Mouse (Mus musculus): ENCODE results near the gene Gpr137b. TPM values are rescaled to one million over a fixed set of nuclear protein-coding genes. Genes with fewer than 3 reads are reported as not detected.
"Not testable (repeated sequence)": the region's sequence is repeated elsewhere in the genome, so short reads cannot be mapped to it uniquely, and the experiment has no call there.

Gpr137b gene
- 2.8 and 5.2 TPM in 2 replicates for polyA plus RNA-seq (2015; fragmentation: Nextera tagmentation; extraction: Ambion mirVana)

- Histone ChIP-seq H3K4me3 (ENCODE audit: low read depth, low read length) (peak within 1 kb of the TSS; percentile 34), H3K4me2 (ENCODE audit: low read depth, low read length) (peak within 1 kb of the TSS; percentile 39)
- not testable (repeated sequence) for H3K9ac ChIP-seq (ENCODE audit: low read depth, low read length); H3K36me3 ChIP-seq (ENCODE audit: control insufficient read depth, insufficient read depth); H3K27ac ChIP-seq (ENCODE audit: low read length); H3K4me1 ChIP-seq (ENCODE audit: control insufficient read depth, low read depth, low read length); H3K27me3 ChIP-seq (ENCODE audit: control insufficient read depth, insufficient read depth, low read depth, low read length); H3K9me3 ChIP-seq (replicated peaks; ENCODE audit: control insufficient read depth, low read length)
- peak; percentile 82 for ATAC-seq (ENCODE audit: low read depth)
- WGBS (ENCODE audit: insufficient replicate concordance): under 1% methylated on average over 33 of the region's 78 CpGs
Observed at GRCm38 (mm10) chr13:13393228-13394095, at the start of gene Gpr137b. Gene Gpr137b (minus strand): TSS chr13:13394014.

- H3K9ac ChIP-seq (ENCODE audit: low read depth, low read length); H3K9me3 ChIP-seq (replicated peaks; ENCODE audit: control insufficient read depth, low read length); H3K4me3 ChIP-seq (ENCODE audit: low read depth, low read length); H3K27me3 ChIP-seq (ENCODE audit: control insufficient read depth, insufficient read depth, low read depth, low read length); H3K4me1 ChIP-seq (ENCODE audit: control insufficient read depth, low read depth, low read length); H3K36me3 ChIP-seq (ENCODE audit: control insufficient read depth, insufficient read depth); H3K4me2 ChIP-seq (ENCODE audit: low read depth, low read length); H3K27ac ChIP-seq (ENCODE audit: low read length): not testable (repeated sequence)
- peak; percentile 74 for ATAC-seq (ENCODE audit: low read depth)
- 3% methylated on average over 14 of the region's 28 CpGs for WGBS (ENCODE audit: insufficient replicate concordance)
Observed at GRCm38 (mm10) chr13:13438112-13438953, 44.5 kb upstream of the Gpr137b start.

- H3K4me3 ChIP-seq (ENCODE audit: low read depth, low read length): peak within 1 kb of the TSS; percentile 15; the same call in 1 of the 2 replicates
- not testable (repeated sequence) for H3K4me1 ChIP-seq (ENCODE audit: control insufficient read depth, low read depth, low read length); H3K9ac ChIP-seq (ENCODE audit: low read depth, low read length); H3K36me3 ChIP-seq (ENCODE audit: control insufficient read depth, insufficient read depth); H3K4me2 ChIP-seq (ENCODE audit: low read depth, low read length); H3K9me3 ChIP-seq (replicated peaks; ENCODE audit: control insufficient read depth, low read length); H3K27me3 ChIP-seq (ENCODE audit: control insufficient read depth, insufficient read depth, low read depth, low read length); H3K27ac ChIP-seq (ENCODE audit: low read length)
- WGBS (ENCODE audit: insufficient replicate concordance): 2% methylated on average over 21 of the region's 39 CpGs
- ATAC-seq (ENCODE audit: low read depth): peak; percentile 74
Observed at GRCm38 (mm10) chr13:13437460-13438015, 43.7 kb upstream of the Gpr137b start, which contains the start of gene Nid1. Gene Nid1 (plus strand): TSS chr13:13437551.

GRCm38 (mm10) chr13:13436161-13436560, 42.3 kb upstream of the Gpr137b start:
- WGBS (ENCODE audit: insufficient replicate concordance): 44% methylated on average over 2 of the region's 7 CpGs
- H3K9me3 ChIP-seq (replicated peaks; ENCODE audit: control insufficient read depth, low read length); ATAC-seq (ENCODE audit: low read depth); H3K36me3 ChIP-seq (ENCODE audit: control insufficient read depth, insufficient read depth); H3K4me1 ChIP-seq (ENCODE audit: control insufficient read depth, low read depth, low read length); H3K27ac ChIP-seq (ENCODE audit: low read length); H3K4me3 ChIP-seq (ENCODE audit: low read depth, low read length); H3K9ac ChIP-seq (ENCODE audit: low read depth, low read length); H3K4me2 ChIP-seq (ENCODE audit: low read depth, low read length); H3K27me3 ChIP-seq (ENCODE audit: control insufficient read depth, insufficient read depth, low read depth, low read length): not testable (repeated sequence)

GRCm38 (mm10) chr13:13423301-13423700, 29.5 kb upstream of the Gpr137b start:
- H3K9ac ChIP-seq (ENCODE audit: low read depth, low read length); H3K4me2 ChIP-seq (ENCODE audit: low read depth, low read length); H3K36me3 ChIP-seq (ENCODE audit: control insufficient read depth, insufficient read depth); H3K27me3 ChIP-seq (ENCODE audit: control insufficient read depth, insufficient read depth, low read depth, low read length); H3K27ac ChIP-seq (ENCODE audit: low read length); ATAC-seq (ENCODE audit: low read depth); H3K4me1 ChIP-seq (ENCODE audit: control insufficient read depth, low read depth, low read length); H3K9me3 ChIP-seq (replicated peaks; ENCODE audit: control insufficient read depth, low read length); H3K4me3 ChIP-seq (ENCODE audit: low read depth, low read length): not testable (repeated sequence)
- 0% methylated on average over 1 of the region's 5 CpGs for WGBS (ENCODE audit: insufficient replicate concordance)

GRCm38 (mm10) chr13:13418859-13419258, 25.0 kb upstream of the Gpr137b start:
- not testable (repeated sequence) for H3K4me3 ChIP-seq (ENCODE audit: low read depth, low read length); H3K9me3 ChIP-seq (replicated peaks; ENCODE audit: control insufficient read depth, low read length); H3K27me3 ChIP-seq (ENCODE audit: control insufficient read depth, insufficient read depth, low read depth, low read length); H3K36me3 ChIP-seq (ENCODE audit: control insufficient read depth, insufficient read depth); H3K9ac ChIP-seq (ENCODE audit: low read depth, low read length); H3K4me2 ChIP-seq (ENCODE audit: low read depth, low read length); H3K4me1 ChIP-seq (ENCODE audit: control insufficient read depth, low read depth, low read length); H3K27ac ChIP-seq (ENCODE audit: low read length); ATAC-seq (ENCODE audit: low read depth)
- 82% methylated on average over 6 of the region's 12 CpGs for WGBS (ENCODE audit: insufficient replicate concordance)

- H3K9ac ChIP-seq (ENCODE audit: low read depth, low read length); ATAC-seq (ENCODE audit: low read depth); H3K36me3 ChIP-seq (ENCODE audit: control insufficient read depth, insufficient read depth); H3K27me3 ChIP-seq (ENCODE audit: control insufficient read depth, insufficient read depth, low read depth, low read length); H3K4me1 ChIP-seq (ENCODE audit: control insufficient read depth, low read depth, low read length); H3K4me3 ChIP-seq (ENCODE audit: low read depth, low read length); H3K27ac ChIP-seq (ENCODE audit: low read length); H3K4me2 ChIP-seq (ENCODE audit: low read depth, low read length); H3K9me3 ChIP-seq (replicated peaks; ENCODE audit: control insufficient read depth, low read length): not testable (repeated sequence)
- 57% methylated on average over 1 of the region's 4 CpGs for WGBS (ENCODE audit: insufficient replicate concordance)
Observed at GRCm38 (mm10) chr13:13416007-13416337, 22.2 kb upstream of the Gpr137b start.

- H3K27me3 ChIP-seq (ENCODE audit: control insufficient read depth, insufficient read depth, low read depth, low read length); H3K4me3 ChIP-seq (ENCODE audit: low read depth, low read length); H3K9ac ChIP-seq (ENCODE audit: low read depth, low read length); H3K4me2 ChIP-seq (ENCODE audit: low read depth, low read length); H3K27ac ChIP-seq (ENCODE audit: low read length); H3K36me3 ChIP-seq (ENCODE audit: control insufficient read depth, insufficient read depth); H3K9me3 ChIP-seq (replicated peaks; ENCODE audit: control insufficient read depth, low read length); H3K4me1 ChIP-seq (ENCODE audit: control insufficient read depth, low read depth, low read length): not testable (repeated sequence)
- peak; percentile 16; the same call in 1 of the 2 replicates for ATAC-seq (ENCODE audit: low read depth)
- WGBS (ENCODE audit: insufficient replicate concordance): 27% methylated on average over 23 of the region's 23 CpGs
Observed at GRCm38 (mm10) chr13:13415120-13416006, 21.5 kb upstream of the Gpr137b start.

Measured in liver, embryonic 16.5 days (tissue).